Mouse (Mus musculus) CH12.LX (cell line): ENCODE data around the gene 0610010F05Rik. TPM values are rescaled to one million over a fixed set of nuclear protein-coding genes. Genes with fewer than 3 reads are reported as not detected.
"Not testable (repeated sequence)": the region's sequence is repeated elsewhere in the genome, so short reads cannot be mapped to it uniquely, and the experiment has no call there.

Experiments used
- DNase-seq: peaks from one replicate; pipeline ENCODE4 v3.0.0-alpha.2; 2013; ENCODE audit errors: extremely low read depth
- H3K27ac ChIP-seq: 2 replicates; pipeline ENCODE4 v1.5.1; 2012; ENCODE audit warnings: low read depth, mild to moderate bottlenecking, control low read depth, moderate library complexity; ENCODE audit not compliant: insufficient read depth
- H3K27me3 ChIP-seq: replicated peaks from 2 replicates; pipeline ENCODE3; 2012; ENCODE audit warnings: inconsistent platforms
- H3K36me3 ChIP-seq, 2 experiments: replicated peaks in 1 of 2; 2 replicates each; pipeline versions ENCODE3 to v1.6.1; 2012; ENCODE audit warnings: inconsistent platforms in 1 of 2, low read length in 1 of 2, mild to moderate bottlenecking in 1 of 2, mixed read lengths in 1 of 2, moderate library complexity in 1 of 2; ENCODE audit not compliant: control insufficient read depth in 1 of 2, insufficient read depth in 1 of 2
- H3K4me1 ChIP-seq, 2 experiments: 2 replicates each; pipeline ENCODE4 v1.6.1; 2012; ENCODE audit warnings: inconsistent platforms in 1 of 2, moderate library complexity in 1 of 2; ENCODE audit not compliant: insufficient read depth in 2 of 2, control insufficient read depth in 1 of 2
- H3K4me2 ChIP-seq: 2 replicates; pipeline ENCODE4 v1.6.1; 2012; ENCODE audit warnings: low read depth, mild to moderate bottlenecking, control low read depth; ENCODE audit not compliant: poor library complexity, insufficient read depth, severe bottlenecking
- H3K4me3 ChIP-seq, 3 experiments: fragments of 150-350 bp in 1 of 3; sonication (generic) in 1 of 3; replicated peaks in 1 of 3; 2 replicates each; pipeline versions ENCODE3 to v1.5.1; 2011 to 2012; ENCODE audit warnings: low read depth in 2 of 3, low read length in 2 of 3, mild to moderate bottlenecking in 2 of 3, moderate library complexity in 2 of 3, control low read depth in 1 of 3, improper control_type of control experiment in 1 of 3, inconsistent platforms in 1 of 3, mixed read lengths in 1 of 3; ENCODE audit not compliant: poor library complexity in 1 of 3
- H3K79me2 ChIP-seq: replicated peaks from 2 replicates; pipeline ENCODE4 v1.6.1; 2012; ENCODE audit warnings: mild to moderate bottlenecking, moderate library complexity; ENCODE audit not compliant: control insufficient read depth, poor library complexity, insufficient read depth, severe bottlenecking; ENCODE audit errors: extremely low read depth
- H3K9ac ChIP-seq: 2 replicates; pipeline ENCODE4 v1.6.1; 2012; ENCODE audit warnings: low read depth, mild to moderate bottlenecking, control low read depth, moderate library complexity; ENCODE audit not compliant: insufficient read depth
- H3K9me3 ChIP-seq: replicated peaks from 2 replicates; pipeline ENCODE3; 2012; ENCODE audit warnings: low read length, inconsistent platforms, mixed read lengths
- CHD1 ChIP-seq: IDR thresholded peaks from 2 replicates; pipeline ENCODE4 v1.6.1; 2012; ENCODE audit warnings: low read depth, low read length, improper control_type of control experiment, inconsistent platforms
- CHD2 ChIP-seq: IDR thresholded peaks from 2 replicates; pipeline ENCODE4 v1.6.1; 2011; ENCODE audit warnings: low read length, improper control_type of control experiment
- CTCF ChIP-seq, 2 experiments: IDR thresholded peaks in 1 of 2; conservative IDR thresholded peaks in 1 of 2; 2 replicates each; pipeline ENCODE4 v1.5.1; 2011 to 2012; ENCODE audit warnings: low read depth in 2 of 2, low read length in 2 of 2, improper control_type of control experiment in 1 of 2, inconsistent platforms in 1 of 2, mild to moderate bottlenecking in 1 of 2, moderate library complexity in 1 of 2
- E2F4 ChIP-seq: IDR thresholded peaks from 2 replicates; pipeline ENCODE4 v1.6.1; 2011; ENCODE audit warnings: low read depth, low read length, improper control_type of control experiment; ENCODE audit not compliant: insufficient replicate concordance
- ELF1 ChIP-seq: IDR thresholded peaks from 2 replicates; pipeline ENCODE4 v1.6.1; 2014; ENCODE audit warnings: low read depth, mild to moderate bottlenecking, inconsistent platforms, low read length, improper control_type of control experiment
- EP300 ChIP-seq: IDR thresholded peaks from 2 replicates; pipeline ENCODE4 v1.6.1; 2011; ENCODE audit warnings: low read length, improper control_type of control experiment
- ETS1 ChIP-seq: conservative IDR thresholded peaks from 2 replicates; pipeline ENCODE4 v1.6.1; 2012; ENCODE audit warnings: low read depth, mild to moderate bottlenecking, inconsistent platforms, low read length, improper control_type of control experiment, moderate library complexity
- GABPA ChIP-seq: IDR thresholded peaks from 2 replicates; pipeline ENCODE4 v1.6.1; 2012; ENCODE audit warnings: low read depth, low read length, improper control_type of control experiment, inconsistent platforms; ENCODE audit not compliant: insufficient replicate concordance
- HCFC1 ChIP-seq: IDR thresholded peaks from 2 replicates; pipeline ENCODE4 v1.6.1; 2012; ENCODE audit warnings: low read depth, mild to moderate bottlenecking, inconsistent platforms, low read length, improper control_type of control experiment
- JUN ChIP-seq: IDR thresholded peaks from 2 replicates; pipeline ENCODE4 v1.6.1; 2011; ENCODE audit warnings: low read depth, mild to moderate bottlenecking, low read length, improper control_type of control experiment, moderate library complexity; ENCODE audit not compliant: insufficient read depth
- JUND ChIP-seq: conservative IDR thresholded peaks from 2 replicates; pipeline ENCODE4 v1.6.1; 2011; ENCODE audit warnings: low read depth, low read length, improper control_type of control experiment
- KAT2A ChIP-seq: IDR thresholded peaks from 2 replicates; pipeline ENCODE4 v1.6.1; 2012; ENCODE audit warnings: low read length, improper control_type of control experiment, inconsistent platforms; ENCODE audit not compliant: insufficient replicate concordance
- MAX ChIP-seq: IDR thresholded peaks from 2 replicates; pipeline ENCODE4 v1.6.1; 2011; ENCODE audit warnings: low read length, improper control_type of control experiment
- MAZ ChIP-seq: IDR thresholded peaks from 2 replicates; pipeline ENCODE4 v1.6.1; 2012; ENCODE audit warnings: low read depth, mild to moderate bottlenecking, inconsistent platforms, low read length, improper control_type of control experiment, moderate library complexity
- MXI1 ChIP-seq: IDR thresholded peaks from 2 replicates; pipeline ENCODE4 v1.6.1; 2011; ENCODE audit warnings: mild to moderate bottlenecking, low read depth, low read length, improper control_type of control experiment
- MYC ChIP-seq: IDR thresholded peaks from 2 replicates; pipeline ENCODE4 v1.6.1; 2011; ENCODE audit warnings: low read depth, mild to moderate bottlenecking, improper control_type of control experiment, low read length
- NELFE ChIP-seq: IDR thresholded peaks from 2 replicates; pipeline ENCODE4 v1.6.1; 2011; ENCODE audit warnings: low read depth, low read length, improper control_type of control experiment
- NRF1 ChIP-seq: IDR thresholded peaks from 2 replicates; pipeline ENCODE4 v1.6.1; 2014; ENCODE audit warnings: low read depth, mild to moderate bottlenecking, inconsistent platforms, low read length, improper control_type of control experiment, moderate library complexity
- PAX5 ChIP-seq: IDR thresholded peaks from 2 replicates; pipeline ENCODE4 v1.6.1; 2012; ENCODE audit warnings: low read length, inconsistent platforms, mixed read lengths
- POLR2A ChIP-seq: IDR thresholded peaks from 2 replicates; pipeline ENCODE4 v1.6.1; 2011; ENCODE audit warnings: low read depth, mild to moderate bottlenecking, improper control_type of control experiment, low read length
- POLR2AphosphoS2 ChIP-seq: IDR thresholded peaks from 2 replicates; pipeline ENCODE4 v1.6.1; 2011; ENCODE audit warnings: low read depth, low read length, improper control_type of control experiment
- SIN3A ChIP-seq: IDR thresholded peaks from 2 replicates; pipeline ENCODE4 v1.6.1; 2012; ENCODE audit warnings: low read length, improper control_type of control experiment, inconsistent platforms
- SMC3 ChIP-seq: IDR thresholded peaks from 2 replicates; pipeline ENCODE4 v1.6.1; 2011; ENCODE audit warnings: low read depth, low read length, improper control_type of control experiment
- TBP ChIP-seq: conservative IDR thresholded peaks from 2 replicates; pipeline ENCODE4 v1.6.1; 2011; ENCODE audit warnings: low read depth, low read length, improper control_type of control experiment
- USF1 ChIP-seq: IDR thresholded peaks from 2 replicates; pipeline ENCODE4 v1.6.1; 2014; ENCODE audit warnings: low read depth, mild to moderate bottlenecking, inconsistent platforms, low read length, improper control_type of control experiment
- USF2 ChIP-seq: conservative IDR thresholded peaks from 2 replicates; pipeline ENCODE4 v1.6.1; 2011; ENCODE audit warnings: low read depth, low read length, improper control_type of control experiment
- ZC3H11A ChIP-seq: IDR thresholded peaks from 2 replicates; pipeline ENCODE4 v1.6.1; 2012; ENCODE audit warnings: low read depth, mild to moderate bottlenecking, inconsistent platforms, low read length, improper control_type of control experiment
- ZNF384 ChIP-seq: IDR thresholded peaks from 2 replicates; pipeline ENCODE4 v1.6.1; 2012; ENCODE audit warnings: low read depth, low read length, improper control_type of control experiment, inconsistent platforms
- dilution Hi-C: fragments of 300-500 bp; cut with MboI; formaldehyde crosslinking; loops from 2 replicates; pipeline ENCODE4 v1.14.3; 2020; ENCODE audit warnings: low sequenced_read_pairs; ENCODE audit not compliant: extremely low pct_unique_long_range_greater_than_20kb, extremely low pct_ligation_motif_present
- in situ Hi-C: fragments of 300-500 bp; cut with MboI; formaldehyde crosslinking; loops from 3 replicates; pipeline ENCODE4 v1.14.3; 2019; ENCODE audit warnings: low sequenced_read_pairs, low pct_ligation_motif_present, low pct_unique_long_range_greater_than_20kb, mixed read lengths
- polyA plus RNA-seq: library from polyadenylated mRNA; unstranded; fragments of >175 nt; gene quantifications from 2 replicates; pipeline ENCODE4 v1.2.1, GENCODE M21; 2012; ENCODE audit warnings: low read depth; ENCODE audit not compliant: insufficient read length
- total RNA-seq, 2 experiments: library from RNA; depleted of rRNA; stranded (reverse); fragments of 300-350 nt in 1 of 2; fragments of >200 nt in 1 of 2; gene quantifications; 2 replicates each; pipeline ENCODE4 v1.2.3; 2012 to 2014

The 0610010F05Rik gene
- total and polyA plus RNA-seq, 3 experiments, result 11.6 to 18.7 (median 16.4) TPM

GRCm38 (mm10) chr11:23607291-23607690, 26.1 kb downstream of the 0610010F05Rik start:
- in situ Hi-C loops, H3K27me3 ChIP-seq, H3K79me2 ChIP-seq, DNase-seq, H3K36me3 ChIP-seq, H3K4me1 ChIP-seq, H3K9me3 ChIP-seq, dilution Hi-C loops, H3K27ac ChIP-seq, H3K4me3 ChIP-seq, H3K4me2 ChIP-seq, H3K9ac ChIP-seq: not testable (repeated sequence)
- peak; percentile 26; the same call in 1 of the 2 replicates for TF ChIP-seq ZNF384

GRCm38 (mm10) chr11:23570130-23570529, 63.3 kb downstream of the 0610010F05Rik start:
- TF ChIP-seq MAZ (no peak), USF2 (no peak), USF1 (no peak), CHD1 (no peak), HCFC1 (no peak), POLR2AphosphoS2 (no peak)
- H3K9me3 ChIP-seq, result no peaks in the 10 kb centered on the region
- dilution Hi-C loops (no loop called here), in situ Hi-C loops (loop anchor here (25.0 kb wide), 1 partner anchor 933 kb away; no protein-coding TSS in a partner anchor)
- H3K27ac ChIP-seq, result no peak overlapping the region
- no peaks in the 10 kb centered on the region for H3K4me1 ChIP-seq
- no peaks in the 10 kb centered on the region for H3K79me2 ChIP-seq
- H3K27me3 ChIP-seq, result no peaks in the 10 kb centered on the region
- H3K36me3 ChIP-seq, result peaks cover 6 to 17% of the 10 kb centered on the region in 2 experiments
- DNase-seq, result no peak
- H3K9ac ChIP-seq, result no peak overlapping the region
- H3K4me2 ChIP-seq, result no peak overlapping the region
- no peak overlapping the region for H3K4me3 ChIP-seq

GRCm38 (mm10) chr11:23565761-23566160, 67.7 kb downstream of the 0610010F05Rik start:
- H3K4me3 ChIP-seq, result no peak overlapping the region
- in situ Hi-C loops (loop anchor here (25.0 kb wide), 1 partner anchor 928 kb away; no protein-coding TSS in a partner anchor), dilution Hi-C loops (no loop called here)
- no peak overlapping the region for H3K9ac ChIP-seq
- no peak overlapping the region for H3K27ac ChIP-seq
- no peaks in the 10 kb centered on the region for H3K27me3 ChIP-seq
- peak; percentile 84 for DNase-seq
- no peaks in the 10 kb centered on the region for H3K79me2 ChIP-seq
- no peaks in the 10 kb centered on the region for H3K9me3 ChIP-seq
- H3K4me1 ChIP-seq, result no peaks in the 10 kb centered on the region
- no peak overlapping the region for H3K4me2 ChIP-seq
- peaks cover under 1 to 4% of the 10 kb centered on the region in 2 experiments for H3K36me3 ChIP-seq
- TF ChIP-seq SIN3A, result no peak
- no peak for TF ChIP-seq USF2
- TF ChIP-seq CTCF (conservative IDR thresholded peaks at IDR 0.05 in 1 of 2, IDR thresholded peaks at IDR 0.05 in 1 of 2; ENCODE audit: low read depth in 2 of 2, low read length in 2 of 2), result peak; percentile 82 to 97
- no peak for TF ChIP-seq NELFE
- TF ChIP-seq GABPA, result no peak
- no peak for TF ChIP-seq EP300
- TF ChIP-seq ZC3H11A, result peak; percentile 31
- TF ChIP-seq POLR2AphosphoS2, result no peak
- TF ChIP-seq ELF1, result 0 out of 2 replicates have a peak, but pooled peaks have one; percentile 17
- TF ChIP-seq E2F4, result no peak
- no peak for TF ChIP-seq MYC
- TF ChIP-seq MAZ, result no peak
- no peak for TF ChIP-seq ETS1
- TF ChIP-seq JUN, result no peak
- no peak for TF ChIP-seq POLR2A
- no peak for TF ChIP-seq KAT2A
- TF ChIP-seq PAX5, result no peak
- no peak for TF ChIP-seq CHD2
- no peak for TF ChIP-seq NRF1
- no peak for TF ChIP-seq MXI1
- TF ChIP-seq TBP, result no peak
- no peak for TF ChIP-seq HCFC1
- peak; percentile 87 for TF ChIP-seq SMC3
- TF ChIP-seq JUND, result no peak
- no peak for TF ChIP-seq MAX
